Mouse (Mus musculus) adrenal gland, postnatal 36 days (tissue): ENCODE measurements at regions not wholly inside any gene's neighbourhood (a gene's known extent, or its start where the extent isn't known, plus 50 kb on each side); places are given as distances from the start of the nearest gene placed in this dataset.

Experiments used
- DNase-seq, 2 experiments: peaks; one replicate each; pipeline ENCODE4 v3.0.0; 2021; ENCODE audit warnings: mixed read lengths in 1 of 2

DNA sequence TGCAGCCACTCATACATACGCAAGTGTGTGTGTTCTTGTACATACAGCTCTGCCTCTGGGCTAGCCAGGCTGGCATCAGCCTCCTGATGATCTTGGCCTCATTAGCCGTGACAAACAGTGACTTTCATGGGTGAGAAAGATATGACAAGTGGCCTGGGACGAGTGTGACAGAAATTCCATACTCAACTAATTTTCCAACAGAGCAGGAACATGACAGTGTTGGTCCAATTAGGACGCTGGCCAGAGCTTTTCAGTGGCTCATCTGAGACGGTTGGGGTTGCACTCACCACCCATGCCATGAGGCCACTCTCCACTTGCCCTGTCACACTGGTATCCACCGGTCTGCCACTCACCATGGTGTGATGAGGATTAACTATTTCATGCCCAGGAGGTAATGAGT, 226.2 kb upstream of the Zdhhc25 start:
- DNase-seq, result no peak

DNA sequence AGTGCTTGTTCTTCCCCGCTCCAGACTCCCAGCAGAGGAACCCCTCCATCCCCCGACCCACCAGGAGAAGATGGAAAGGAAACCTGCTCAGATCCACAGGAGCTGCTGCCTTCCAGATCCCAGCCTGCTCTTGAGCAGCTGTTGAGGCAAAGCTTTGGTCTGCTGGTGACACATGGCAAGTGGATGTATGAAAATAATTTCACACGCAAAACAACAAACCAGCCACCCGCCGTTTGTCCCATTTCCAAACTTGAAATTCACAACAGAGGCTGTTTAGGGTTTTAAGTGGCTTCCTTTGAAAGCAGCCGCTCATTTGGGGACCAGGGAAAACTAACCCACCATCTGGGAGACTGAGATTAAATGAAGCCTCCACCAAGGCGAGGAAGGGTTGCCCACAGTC, 220.8 kb upstream of the Zdhhc25 start:
- no peak for DNase-seq

DNA sequence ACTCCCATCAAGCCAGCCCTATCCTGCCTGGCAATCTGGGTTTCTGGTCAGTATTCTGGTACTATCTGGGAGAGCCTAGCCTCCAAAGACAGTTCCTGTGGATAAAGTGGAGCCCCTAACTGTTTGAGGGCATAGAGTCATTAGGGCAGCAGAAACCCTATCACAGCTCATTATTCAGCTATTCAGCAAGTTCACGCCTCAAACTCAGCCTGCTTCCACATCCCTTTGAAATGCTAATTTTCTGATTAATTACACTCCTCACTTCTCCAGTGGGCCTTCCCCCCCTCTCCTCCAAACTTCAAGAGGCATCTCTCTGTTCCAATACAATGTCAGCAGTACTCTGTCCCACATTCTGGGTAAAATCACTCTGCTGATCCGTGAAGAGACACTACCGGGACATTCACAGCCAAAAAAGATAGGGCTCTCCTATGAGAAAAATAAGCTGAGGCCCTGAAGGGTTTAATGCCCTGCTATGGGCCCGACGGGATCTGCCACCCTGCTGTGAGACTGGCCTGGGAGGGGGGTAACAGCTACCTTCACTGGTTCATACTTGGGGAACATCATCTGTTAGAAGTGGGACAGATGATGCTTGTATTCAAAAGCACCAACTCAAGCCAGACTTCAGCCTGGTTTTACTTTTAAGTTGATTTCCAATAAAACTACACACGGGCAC, 220.0 kb upstream of the Zdhhc25 start:
- DNase-seq, result no peak

DNA sequence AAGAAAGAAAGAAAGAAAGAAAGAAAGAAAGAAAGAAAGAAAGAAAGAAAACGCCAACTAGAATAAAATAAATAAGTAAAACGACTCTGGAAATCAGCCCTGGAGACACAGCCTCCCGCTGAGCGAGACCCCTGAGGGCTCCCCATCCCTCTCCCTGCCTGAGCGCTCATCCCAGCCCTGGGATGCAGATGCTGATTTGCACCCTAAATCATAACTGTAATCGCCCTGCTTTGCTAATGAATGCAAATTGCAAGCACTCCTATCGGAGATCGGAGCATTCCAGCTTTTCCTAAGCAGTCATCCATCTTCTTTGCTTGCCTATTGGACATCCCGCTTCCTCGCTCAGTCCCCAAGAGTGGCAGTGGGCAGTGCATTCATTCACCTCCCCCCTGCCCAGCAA, 218.7 kb upstream of the Zdhhc25 start:
- DNase-seq, result no peak

DNA sequence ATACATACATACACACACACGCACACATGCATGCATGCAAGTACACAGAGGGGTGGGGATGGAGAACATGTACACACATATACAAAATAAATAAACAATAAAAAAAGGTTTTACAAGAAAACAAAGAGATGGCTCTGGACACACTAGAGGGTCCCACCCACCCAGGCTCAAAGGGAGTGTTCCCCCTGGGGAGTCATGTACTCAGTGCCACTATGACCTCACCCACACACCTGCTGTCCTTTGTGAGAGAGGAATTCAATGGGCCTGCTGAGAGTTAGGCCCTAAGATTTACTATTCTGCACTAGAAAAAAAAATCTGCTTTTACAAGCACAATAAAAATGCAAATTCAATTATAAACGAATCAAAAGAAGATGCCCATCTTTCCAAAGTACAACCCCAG, 214.2 kb upstream of the Zdhhc25 start:
- no peak for DNase-seq

DNA sequence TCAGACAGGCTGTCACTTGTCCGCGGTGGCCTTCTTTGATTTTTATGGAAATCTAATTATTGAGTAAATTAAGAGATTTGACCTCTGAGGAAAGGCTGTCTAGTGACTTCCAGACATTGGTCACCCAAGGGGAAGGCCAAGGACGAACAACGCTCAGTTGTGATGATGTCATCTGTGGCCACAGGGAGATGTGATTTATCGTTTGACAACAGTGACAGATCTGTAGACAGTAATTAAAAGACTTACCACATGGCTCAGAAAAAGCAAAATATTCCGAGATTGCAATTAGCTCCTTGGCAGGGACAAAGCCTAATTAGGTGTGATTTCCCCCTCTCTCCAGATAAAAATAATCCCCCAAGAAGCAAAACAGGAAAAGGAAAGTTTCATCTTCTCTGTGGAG, 213.4 kb upstream of the Zdhhc25 start:
- peak in 1 of 2 experiments; percentile 49 for DNase-seq

DNA sequence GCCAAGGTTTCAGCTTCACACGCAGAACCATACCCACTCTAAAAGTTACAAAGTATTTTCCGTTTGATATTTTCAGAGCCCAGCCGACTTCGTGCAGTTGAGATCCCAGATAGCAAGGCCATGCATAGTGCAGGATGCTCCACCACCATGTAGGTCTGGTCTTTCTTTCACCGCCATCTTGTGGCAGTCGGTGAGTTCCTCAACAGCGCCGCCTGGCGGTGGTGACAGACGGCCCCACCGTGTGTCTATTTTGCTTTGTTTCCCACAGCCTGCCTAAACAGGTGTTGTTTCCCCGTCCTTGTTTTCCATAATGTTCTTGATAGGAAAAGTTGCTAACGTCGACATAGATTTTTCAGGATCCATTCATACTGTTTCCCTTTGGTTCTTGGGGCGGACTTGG, 208.3 kb upstream of the Zdhhc25 start:
- no peak for DNase-seq

DNA sequence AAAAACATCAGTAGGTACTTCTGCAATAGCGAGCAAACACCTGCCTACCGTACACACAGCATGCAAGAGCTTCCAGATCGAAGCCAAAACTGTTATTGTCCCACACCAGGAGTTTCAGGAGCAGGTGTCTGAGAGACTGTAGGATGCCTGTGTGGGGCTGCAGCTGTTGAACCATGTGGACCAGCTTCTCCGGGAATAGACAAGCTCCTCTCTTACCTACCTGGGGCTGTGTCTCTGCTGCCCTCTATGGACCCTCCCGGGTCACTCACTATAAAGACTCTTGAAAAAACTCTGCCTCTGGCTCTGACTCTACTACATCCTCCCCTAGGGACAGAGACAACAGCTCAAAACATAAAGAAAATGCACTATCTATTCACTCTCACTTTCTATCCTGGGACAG, 201.0 kb upstream of the Zdhhc25 start:
- DNase-seq, result no peak

DNA sequence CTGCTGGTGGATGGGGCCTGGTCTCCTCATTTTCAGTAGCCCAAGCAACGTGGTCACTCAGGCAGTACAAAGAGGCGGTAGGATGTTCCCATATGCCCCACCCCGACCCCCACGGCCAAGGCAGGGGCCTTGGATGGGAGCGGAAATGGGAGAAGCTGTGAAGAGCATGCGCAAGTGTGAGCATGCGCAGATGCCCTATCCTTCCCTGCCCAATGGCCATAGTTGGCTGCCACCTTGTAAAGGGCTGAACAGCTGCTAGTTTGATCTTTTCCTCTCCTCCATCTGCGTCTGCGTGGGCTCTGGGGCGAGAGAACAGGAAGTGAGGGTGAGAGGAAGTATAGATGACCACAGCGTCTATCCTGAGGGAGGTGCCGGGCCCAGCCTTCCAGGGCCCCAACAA, 200.1 kb upstream of the Zdhhc25 start:
- DNase-seq, result no peak

DNA sequence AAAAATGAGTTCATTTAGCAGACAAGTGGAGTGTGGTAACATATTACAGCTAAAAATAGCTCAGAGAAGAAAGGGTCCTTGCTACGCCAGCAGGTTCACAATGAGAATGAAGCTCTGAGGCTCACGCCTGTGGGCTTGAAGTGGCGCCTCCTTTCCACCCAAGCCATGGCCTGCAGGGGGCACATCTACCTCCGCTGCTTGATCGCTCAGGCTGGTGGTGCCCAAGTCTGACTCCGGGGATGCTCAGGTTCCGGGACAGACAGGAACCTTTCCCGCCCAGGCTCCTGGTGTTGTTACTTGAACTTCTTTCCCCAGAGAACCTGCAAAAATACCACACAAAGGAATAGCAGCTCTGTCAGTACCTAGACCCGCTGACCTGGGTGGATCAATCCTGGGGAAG, 199.3 kb upstream of the Zdhhc25 start:
- DNase-seq, result no peak

DNA sequence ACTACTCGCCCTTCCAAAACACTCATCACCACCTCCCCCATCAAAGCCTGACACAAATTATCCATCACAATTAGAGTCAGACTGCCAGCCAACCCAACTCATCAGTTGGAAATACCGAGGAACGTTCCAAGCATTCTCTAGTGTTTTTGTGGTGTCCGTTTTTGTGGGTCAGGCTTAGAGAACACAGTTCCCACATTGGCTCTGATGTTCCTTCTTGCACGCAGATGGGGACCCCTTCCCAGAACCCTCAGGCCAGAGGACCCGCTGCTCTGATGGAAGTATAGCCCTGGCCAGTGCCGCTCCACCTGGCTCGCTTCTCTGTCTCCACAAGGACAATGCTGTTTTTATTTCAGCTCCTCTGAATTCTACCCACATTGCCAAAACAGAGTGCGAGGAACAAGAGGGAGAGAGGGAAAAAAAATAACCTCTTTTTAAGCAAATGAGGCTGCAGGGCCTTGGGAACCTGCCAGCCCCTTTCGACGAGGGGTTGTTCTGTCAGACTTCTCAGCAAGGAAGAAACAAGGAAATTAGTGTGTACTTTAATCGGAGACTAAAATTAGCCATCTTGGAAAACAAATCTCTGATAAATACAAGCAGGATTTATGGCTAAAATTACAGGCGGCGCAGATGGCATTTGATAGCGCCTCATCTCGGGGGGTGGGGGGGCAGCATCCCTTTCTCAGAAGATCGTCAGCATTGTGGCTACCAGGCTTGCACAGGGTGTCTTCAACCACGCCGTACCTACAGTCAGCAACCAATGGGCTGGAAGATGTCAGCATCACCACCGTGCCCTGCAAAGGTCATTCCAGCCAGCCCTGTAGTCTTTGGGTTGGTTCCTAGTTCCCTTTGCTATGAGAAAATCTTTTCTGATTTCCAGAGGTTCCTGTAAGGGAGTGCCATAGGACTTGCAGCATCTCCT, 191.4 kb upstream of the Zdhhc25 start:
- DNase-seq, result no peak

DNA sequence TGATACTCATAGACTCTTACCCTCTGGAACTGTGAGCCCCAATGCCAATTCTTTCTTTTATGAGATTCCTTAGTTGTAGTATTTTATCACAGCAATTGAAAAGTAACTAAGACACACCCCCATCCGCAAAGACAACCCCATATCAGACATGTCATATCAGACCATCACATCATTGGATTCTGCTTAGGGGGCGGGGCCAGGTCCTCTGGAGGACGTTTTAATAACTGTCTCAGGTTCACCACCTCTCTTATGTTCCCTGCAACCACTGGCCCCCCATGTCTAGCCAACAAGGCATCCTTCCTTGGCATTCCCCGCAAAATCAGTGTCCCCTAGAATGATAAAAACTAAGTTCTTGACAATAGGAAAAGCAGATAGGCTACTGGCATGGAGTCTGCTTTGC, 185.9 kb upstream of the Zdhhc25 start:
- DNase-seq, result no peak

DNA sequence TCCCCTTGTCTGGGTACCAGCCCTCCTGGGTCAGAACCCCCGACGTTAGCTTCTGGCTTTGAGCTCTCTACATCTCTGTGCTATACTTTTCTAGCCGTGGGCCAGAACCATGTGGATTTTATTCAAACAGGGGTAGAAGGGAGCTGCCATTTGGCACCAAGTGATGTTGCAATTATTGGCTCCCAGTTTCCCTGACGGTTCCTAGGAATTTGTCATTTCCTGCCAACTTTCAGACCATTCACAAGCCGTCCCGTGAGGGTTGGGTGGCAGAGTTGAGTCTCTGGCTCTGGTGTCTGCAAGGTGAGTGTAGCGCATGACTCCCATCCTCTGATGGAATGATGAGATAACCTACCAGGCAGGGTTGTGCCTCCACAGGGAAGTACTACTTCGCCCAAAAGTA, 181.2 kb upstream of the Zdhhc25 start:
- no peak for DNase-seq

DNA sequence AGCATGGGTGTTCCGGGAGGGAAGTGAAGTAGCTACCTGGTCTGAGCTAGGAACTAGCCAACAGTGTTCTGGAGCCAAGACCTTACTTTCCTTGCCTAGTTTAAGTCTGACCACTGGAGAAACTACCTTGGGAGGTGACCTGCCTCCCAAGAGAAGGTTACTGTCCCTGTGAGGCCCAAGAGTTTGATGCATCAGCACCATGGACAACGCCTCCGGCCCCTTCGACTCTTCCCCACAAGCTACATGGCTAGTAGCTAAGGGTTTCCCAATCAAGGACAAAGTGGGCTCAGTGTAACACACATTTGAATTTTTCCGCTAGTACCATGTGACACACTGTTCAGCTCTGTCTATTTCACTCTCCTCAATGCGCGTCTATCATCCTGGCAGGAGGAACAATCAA, 171.7 kb upstream of the Zdhhc25 start:
- DNase-seq, result no peak

DNA sequence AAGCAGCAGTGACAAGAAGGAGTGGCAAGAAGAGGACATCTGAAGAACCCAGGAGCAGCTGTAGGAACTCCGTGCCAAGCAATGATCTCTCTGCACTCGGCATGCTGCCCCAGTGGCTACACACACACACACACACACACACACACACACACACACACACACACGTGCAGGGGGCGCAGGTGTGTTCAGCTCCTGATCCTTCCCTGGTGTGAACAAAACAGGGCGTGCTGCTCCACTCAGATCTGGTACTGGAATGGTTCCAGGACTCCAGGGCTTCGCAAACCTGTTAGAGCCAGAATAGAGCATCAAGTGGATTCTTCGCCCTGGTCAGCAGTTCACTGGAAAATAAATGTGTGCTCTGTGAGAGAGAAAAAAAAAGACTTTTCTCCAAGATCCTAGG, 169.2 kb upstream of the Zdhhc25 start:
- no peak for DNase-seq

DNA sequence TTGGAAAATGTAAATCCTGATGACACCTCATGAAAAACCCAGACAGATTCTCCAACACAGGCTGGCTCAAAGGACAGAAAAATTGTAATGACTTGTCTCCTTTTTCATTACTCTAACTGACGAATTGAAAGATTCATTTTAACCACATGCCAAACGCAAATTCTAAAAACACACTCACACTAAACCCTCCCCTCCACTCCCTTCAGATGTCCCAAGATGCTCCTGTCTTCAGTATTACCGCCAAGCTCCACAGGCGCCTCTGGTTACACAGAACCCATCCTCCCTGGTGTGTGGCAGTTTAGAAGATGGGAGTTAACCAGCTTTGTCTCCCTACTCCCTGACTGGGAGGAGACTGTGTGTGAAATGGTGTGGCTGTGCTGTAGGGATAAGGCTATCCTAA, 151.8 kb upstream of the Zdhhc25 start:
- no peak for DNase-seq

DNA sequence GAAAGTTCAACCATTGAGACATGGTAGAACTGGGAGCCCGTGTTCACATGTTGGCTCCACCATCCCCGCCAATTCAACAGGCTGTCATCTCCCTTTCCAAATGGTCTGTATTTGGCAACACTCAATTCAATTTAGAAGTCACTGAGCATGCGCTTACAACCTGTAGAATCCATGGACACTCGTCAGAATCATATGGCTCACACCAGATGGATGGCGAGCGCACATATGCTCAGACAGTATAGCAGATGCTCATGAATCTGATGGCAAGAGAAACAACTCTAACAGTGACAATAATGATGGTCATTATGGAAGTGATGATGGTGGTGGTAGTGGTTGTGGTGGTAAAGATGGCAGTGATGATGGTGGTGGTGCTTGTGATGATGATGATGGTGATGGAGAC, 148.9 kb upstream of the Zdhhc25 start:
- no peak for DNase-seq

DNA sequence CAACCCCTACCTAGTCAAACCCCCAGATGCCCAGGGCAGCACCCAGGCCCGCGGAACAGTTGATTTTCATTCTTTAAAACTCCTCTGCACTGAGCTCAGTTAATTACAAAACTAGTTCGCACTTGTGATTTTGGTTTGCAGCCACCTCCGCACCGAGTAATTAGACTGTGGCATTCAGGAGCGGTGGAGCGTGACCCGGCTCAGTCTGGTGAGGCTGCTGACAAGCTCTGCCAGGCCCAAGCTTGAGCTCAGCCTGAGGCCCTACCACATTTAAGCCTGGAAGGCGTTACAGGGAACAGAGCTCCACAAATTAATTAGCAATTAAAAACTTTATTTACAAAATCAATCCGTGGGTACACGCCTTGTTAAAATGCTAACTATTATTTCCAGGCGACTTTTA, 132.0 kb upstream of the Zdhhc25 start:
- DNase-seq, result no peak

DNA sequence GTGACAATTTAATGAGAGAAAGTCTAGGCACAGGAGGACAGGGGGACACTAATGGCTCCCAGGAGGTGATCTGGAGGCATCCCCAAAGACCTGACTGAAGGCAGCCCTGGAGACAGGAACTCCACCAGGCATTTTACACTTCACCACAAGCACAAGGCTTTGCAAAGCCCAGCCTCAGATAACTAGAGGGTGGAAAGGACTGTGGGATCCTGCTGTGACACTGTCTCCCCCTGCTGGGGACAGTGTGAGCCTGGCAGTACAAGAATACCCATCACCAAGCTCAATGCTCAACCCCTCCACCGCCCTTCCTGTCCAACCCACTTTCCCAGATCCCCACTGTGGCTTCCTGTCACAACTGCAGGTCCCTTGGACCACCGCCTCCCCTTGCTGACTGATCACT, 131.3 kb upstream of the Zdhhc25 start:
- peak; percentile 24 to 52 for DNase-seq

DNA sequence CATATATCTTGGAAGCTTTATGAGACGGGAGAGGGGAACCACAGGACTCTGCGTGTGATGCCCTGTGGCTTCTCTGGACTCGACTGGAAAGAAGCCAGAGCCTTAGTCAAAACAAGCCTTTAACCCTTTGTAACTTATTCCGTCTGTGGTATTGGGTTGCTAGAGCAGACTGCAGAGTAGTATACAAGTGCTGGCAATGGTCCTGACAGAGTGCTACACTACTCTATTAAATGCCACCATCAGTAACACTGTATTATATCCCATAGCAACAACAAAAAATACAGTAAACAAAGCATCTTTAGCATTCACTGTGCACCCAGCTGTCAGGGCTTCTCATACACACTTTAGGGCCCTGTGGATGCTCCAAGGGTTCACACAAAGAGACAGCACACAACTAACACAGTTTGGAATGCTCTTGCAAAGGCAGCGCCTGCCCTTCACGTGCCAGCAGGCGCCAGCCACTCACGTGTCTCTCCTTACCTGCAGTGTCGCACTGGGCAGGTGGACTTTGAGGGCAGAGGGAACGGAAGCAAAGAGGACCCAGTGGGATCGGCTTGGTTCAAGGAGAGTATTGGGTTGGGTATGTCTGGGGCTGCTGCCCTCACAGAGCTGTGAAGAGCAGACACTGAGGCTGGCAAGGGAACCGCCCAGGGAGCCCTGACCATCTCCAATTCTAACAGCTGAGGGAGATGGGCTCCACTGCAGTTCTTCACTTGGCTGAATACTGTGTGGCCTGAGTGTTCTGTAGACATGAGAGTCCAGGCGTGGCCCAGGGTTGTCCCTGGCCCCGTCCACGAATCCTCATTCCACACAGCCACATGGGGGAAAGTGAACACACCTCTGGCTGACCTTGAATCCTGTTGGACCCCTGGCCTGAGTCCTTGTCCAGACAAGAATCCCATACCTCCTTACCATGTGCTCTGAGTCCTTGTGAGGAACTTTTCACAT, 130.3 kb upstream of the Zdhhc25 start:
- DNase-seq, result no peak

DNA sequence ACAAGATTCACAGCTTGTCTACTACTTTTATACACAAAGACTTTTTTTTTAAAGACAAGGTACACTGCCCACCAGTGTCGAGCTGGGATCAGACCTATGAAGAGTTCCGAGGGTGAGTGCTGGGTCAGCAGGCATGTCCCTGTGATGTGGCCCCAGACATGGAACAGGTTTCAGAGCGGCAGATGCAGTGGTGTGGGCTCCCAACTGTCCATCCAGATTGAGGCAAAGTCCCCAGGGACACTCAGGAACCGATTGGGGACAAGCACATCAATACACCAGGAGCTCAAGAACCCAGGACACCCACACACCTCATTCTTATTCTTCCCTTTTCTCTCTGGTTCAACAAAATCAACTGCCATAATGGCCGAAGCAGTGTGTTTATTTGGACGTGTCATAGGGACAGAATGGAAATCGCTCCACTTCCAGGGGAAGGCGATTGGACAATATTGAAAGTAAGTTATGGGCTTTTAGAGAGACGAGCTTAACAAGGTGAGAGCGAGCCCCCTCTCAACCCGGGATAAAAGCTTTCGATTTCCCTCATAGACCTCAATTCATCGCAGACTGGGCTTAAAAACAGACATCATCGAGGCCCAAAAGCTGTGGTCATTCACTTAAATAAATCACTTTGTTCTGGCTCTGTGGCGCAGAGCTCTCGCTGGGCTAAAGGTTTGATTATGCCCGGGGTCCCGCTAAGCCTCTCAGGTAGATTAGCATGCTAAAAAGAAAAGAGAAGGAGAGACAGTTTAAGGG, 127.6 kb upstream of the Zdhhc25 start:
- no peak for DNase-seq

DNA sequence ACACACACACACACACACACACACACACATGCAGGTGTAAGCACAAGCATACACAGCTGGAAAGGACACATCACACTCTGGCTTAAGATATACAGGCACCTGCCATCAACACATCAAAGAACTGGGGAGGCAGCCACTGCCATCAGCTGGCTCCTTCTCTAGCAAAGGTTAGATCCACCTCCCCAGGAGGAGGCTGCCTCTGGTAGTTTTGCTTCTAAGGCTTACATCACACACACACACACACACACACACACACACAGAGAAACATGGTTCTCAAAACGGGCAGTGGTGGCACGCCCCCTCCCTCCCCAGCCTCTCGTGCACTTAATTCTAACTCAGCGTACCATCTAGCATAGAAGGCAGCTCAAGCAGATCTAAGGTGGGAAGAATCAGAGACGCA, 126.9 kb upstream of the Zdhhc25 start:
- DNase-seq, result no peak
